Mouse (Mus musculus): ENCODE measurements around the gene Coro6. TPM values are rescaled to one million over a fixed set of nuclear protein-coding genes. Genes with fewer than 3 reads are reported as not detected.

Gene Coro6
- 10 to 100 TPM; 37.6 to 48.5 TPM for total RNA-seq (2021)
- long read RNA-seq, experiment 1, partial matches to known transcripts = 13 of 59 reads
- long read RNA-seq, experiment 1, other reads (novel, unspliced or antisense) = 46 of 59 reads
- long read RNA-seq, experiment 2, partial matches to known transcripts = 8 of 30 reads
- long read RNA-seq, experiment 2, other reads (novel, unspliced or antisense) = 22 of 30 reads

- DNase-seq (ENCODE audit: low spot score in 2 of 2) = peak; percentile 53 to 58
Observed at GRCm38 (mm10) chr11:77462283-77463100, at the start of gene Coro6. Gene Coro6, plus strand, starts transcription at chr11:77462411.

DNA sequence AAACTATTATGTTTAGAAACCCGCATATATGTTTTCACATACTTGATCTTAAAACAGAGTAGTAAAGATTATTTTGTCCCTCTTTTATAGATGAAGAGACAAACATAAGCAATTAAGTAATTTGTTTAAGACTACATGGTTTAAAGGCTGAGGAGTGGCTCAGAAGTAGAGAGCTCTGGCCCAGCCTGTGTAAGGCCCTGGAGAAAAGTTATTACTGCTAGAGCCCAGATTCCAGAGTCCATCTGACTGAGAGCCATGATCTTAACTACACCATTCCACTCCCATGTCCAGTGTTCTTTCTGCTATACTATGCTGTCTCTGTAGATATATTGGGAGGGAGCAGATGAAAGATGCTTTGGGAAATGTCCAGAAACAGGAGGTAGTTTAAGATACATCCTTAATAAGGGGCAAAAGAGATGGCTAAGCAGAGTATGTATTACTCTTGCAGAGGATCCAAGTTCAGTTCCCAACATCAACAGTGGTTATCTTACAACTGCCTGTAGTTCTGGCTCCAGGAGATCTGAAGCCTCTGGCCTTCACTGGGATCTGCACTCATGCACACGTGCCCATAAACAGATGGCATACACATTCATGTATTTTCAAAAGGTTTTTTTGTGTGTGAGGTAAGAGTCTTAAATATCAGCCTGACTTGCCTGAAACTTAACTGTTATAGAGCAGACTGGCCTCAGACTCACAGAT, 47.9 kb upstream of the Coro6 start:
- no peak for DNase-seq (ENCODE audit: low spot score in 2 of 2)

DNA sequence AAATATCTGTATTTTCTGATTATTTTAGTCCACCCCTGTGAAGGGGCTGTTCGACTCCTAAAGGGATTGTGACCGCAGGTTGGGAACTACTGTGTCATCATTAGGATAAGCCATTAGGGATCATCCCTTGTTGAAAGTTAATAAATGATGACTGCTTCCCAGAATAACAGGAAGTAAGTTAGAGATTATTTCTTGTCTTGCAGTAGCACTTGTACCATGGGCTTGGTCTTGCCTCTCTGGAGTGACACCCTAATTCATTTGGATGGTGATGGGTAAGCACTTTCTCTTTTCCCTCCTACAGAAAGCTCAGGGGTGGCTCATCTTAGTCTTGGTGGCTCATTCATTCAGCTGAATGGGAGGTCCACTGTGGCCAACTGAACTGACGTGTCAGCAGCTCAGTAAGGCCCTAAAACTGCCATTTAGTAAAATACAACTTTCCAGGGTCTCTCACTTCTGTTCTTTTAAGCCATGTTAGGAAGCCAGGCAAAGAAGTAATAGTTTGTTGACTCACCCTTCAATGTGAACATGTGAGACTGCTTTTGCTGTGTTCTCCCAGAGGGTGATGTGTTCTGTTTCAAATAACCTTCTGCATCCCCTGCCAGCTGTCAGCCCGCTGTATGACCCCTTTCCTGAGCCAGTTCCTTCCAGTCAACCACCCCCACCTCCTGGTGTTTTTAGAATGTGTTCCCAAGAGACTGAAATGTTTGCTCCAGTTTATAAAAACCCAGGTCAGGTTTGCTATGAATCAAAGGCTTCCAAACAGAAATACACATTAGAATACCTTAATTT, 45.8 kb upstream of the Coro6 start:
- DNase-seq (ENCODE audit: low spot score in 2 of 2) = no peak

DNA sequence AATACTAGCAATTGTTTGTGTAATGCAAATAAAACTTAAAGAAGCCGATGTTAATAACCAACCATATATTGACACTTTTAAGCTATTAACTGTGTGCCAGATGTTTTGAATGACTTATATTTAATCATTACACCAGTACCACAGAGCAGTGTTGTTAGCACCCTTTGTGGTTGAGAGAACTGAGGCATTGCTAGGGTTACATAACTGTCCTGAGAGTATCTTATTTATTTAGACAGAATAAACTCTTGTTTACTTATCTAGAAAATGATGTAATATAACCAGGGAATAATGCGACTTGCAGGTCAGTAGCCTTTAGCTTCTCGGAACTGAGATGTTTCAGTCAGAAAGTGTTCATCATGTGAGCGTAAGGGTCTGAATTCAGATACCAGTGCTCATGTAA, 44.2 kb upstream of the Coro6 start:
- DNase-seq (ENCODE audit: low spot score in 2 of 2) = no peak

DNA sequence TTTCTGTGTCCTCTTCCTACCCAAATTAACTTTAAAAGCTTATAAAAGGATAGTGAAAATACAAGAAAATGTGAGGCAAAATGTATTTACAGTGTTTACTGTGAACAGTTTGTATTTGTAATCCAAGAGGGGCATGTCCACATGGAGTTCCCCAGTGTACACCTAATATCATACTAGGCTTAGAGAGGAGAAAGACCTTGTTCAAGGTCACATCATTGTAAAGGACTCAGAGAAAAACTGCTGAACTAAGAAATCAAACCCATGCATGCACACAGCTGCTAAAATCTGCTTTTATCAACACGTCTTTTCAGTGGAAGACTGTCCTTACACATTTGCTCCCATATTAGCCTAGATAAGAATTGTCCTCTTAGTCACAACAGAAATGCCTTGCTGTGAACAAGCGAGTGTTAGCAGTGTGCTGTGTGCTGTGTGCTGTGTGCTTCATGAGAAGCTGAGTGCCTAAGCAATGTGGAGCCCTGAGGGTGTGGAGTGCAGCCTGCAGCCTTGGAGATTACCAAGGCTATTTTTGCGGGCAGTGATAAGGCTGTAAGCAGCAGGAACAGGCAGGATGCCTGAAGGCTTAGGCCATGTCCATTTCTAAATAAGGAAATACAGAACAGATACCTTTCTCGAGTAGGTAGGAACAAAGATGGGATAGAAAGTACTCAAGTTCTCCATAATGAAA, 38.9 kb upstream of the Coro6 start:
- no peak for DNase-seq (ENCODE audit: low spot score in 2 of 2)

- no peak for DNase-seq (ENCODE audit: low spot score in 2 of 2)
Observed at GRCm38 (mm10) chr11:77428446-77428845, 33.8 kb upstream of the Coro6 start.

DNA sequence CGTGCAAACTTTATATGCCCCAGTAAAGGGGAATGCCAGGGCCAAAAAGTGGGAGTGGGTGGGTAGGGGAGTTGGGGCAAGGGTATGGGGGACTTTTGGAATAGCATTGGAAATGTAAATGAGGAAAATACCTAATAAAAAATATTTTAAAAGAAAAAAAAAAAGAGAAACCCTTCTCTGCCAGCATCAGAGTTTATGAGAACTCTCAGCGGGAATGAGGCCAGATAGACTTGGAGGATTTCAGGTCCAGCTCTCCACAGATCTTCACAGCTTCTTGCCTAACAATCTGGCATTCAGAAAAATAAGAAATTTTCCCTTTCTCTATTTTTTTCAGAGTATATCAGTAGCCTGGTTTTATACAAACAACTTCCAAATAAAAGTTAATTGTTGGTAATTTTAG, 25.2 kb upstream of the Coro6 start:
- no peak for DNase-seq (ENCODE audit: low spot score in 2 of 2)

- DNase-seq (ENCODE audit: low spot score in 2 of 2) = no peak
Observed at GRCm38 (mm10) chr11:77440081-77440480, 22.1 kb upstream of the Coro6 start.

GRCm38 (mm10) chr11:77441020-77441419, 21.2 kb upstream of the Coro6 start:
- DNase-seq (ENCODE audit: low spot score in 2 of 2) = no peak

GRCm38 (mm10) chr11:77442186-77443170, 19.7 kb upstream of the Coro6 start:
- no peak for DNase-seq (ENCODE audit: low spot score in 2 of 2)

DNA sequence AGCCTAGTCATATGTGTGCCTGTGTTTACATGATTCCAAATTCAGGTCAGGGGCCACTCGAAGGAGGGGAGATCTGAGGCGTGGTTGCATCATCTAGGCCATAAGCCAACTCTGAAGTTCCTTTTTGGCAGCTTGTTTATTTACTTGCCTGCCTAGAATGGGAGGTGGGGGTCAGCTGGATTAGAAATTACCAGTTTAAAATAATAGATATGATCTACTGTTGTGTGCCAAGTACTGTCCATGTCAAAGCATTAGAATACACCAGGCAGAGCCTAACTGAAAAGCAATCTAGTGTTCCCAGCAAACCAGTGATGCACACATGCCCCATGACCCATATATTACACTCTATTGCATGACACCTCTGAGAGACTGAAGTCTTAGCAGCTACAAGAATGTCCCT, 17.3 kb upstream of the Coro6 start:
- no peak for DNase-seq (ENCODE audit: low spot score in 2 of 2)

DNA sequence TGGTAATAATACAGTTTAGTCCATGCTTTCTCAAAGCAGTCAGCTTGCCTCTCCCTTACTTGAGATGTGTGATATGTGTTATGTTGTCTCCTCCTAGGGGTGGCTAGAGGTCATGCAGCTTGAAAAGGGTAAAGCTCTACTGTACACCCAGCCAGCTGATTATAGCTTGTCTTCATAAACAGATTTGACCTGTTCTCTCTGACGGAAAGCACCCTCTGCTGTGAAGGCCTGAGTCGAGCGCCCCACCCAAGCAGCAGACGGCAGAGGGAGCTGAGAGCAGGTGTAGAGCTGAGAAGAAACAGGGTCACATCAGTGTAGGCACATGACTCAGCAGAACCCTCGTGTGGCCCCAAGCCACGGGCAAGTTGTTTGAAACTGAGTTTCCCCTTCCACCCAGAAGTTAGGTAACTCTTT, 15.6 kb upstream of the Coro6 start:
- DNase-seq (ENCODE audit: low spot score in 2 of 2) = no peak

GRCm38 (mm10) chr11:77449224-77449623, 13.0 kb upstream of the Coro6 start:
- no peak for DNase-seq (ENCODE audit: low spot score in 2 of 2)

DNA sequence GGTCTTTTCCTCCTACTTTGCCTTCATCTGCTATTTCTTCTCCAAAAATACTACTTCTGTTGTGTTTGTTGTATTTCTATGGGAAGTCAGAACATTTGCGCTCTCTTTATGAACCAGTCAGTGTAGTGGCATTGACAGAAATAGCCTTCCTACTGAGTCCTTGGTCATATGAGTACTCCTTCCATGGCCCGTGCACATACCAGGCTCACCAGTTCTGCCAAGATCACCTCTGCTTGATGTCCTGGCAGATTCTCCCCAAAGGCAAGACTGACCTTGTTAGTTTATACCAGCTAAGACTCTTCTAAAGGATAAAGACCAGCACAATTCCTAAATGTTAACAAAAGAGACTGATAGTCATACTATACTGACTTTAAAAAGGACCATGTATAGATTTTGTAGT, 10.5 kb upstream of the Coro6 start:
- DNase-seq (ENCODE audit: low spot score in 2 of 2) = no peak

DNA sequence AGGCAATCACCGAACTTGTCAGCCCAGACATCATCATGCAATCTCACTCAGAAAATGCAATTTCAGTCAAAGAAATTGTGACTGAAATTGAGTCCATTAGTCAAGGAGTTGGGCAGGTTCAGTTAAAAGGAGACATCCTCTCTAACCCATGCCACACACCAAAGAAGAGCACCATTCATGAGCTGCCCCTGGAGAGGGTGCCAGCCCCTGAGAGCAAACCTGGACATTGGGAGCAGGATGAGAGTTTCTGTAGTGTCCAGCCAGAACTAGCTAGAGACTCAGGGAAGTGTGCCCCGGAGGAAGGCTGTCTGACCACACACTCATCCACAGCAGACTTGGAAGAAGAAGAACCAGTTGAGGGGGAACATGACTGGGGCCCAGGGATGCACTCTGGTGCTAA, 8.8 kb upstream of the Coro6 start:
- DNase-seq (ENCODE audit: low spot score in 2 of 2) = no peak

- no peak for DNase-seq (ENCODE audit: low spot score in 2 of 2)
Observed at GRCm38 (mm10) chr11:77455770-77456510, 6.3 kb upstream of the Coro6 start.

GRCm38 (mm10) chr11:77456866-77457265, 5.3 kb upstream of the Coro6 start:
- DNase-seq (ENCODE audit: low spot score in 2 of 2) = no peak

- no peak for DNase-seq (ENCODE audit: low spot score in 2 of 2)
Observed at GRCm38 (mm10) chr11:77461856-77462255, 355 bp upstream of the Coro6 start.

DNA sequence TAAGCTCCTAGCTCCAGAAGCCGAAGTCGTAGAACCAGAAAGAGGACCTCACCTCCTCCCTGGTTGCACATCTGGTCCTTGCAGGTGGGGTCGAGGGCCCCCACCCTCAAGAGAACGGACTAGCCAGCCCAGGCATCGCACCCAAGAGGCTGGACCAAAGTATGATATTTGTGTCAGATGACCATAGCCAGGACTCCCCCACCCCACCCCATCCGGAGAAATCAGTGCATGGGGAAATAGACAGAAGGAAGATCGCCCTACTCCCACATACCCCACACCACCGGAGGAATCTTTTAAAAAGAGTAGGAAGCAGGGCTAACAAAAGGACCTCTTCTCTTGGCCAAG, 862 bp downstream of the Coro6 start:
- no peak for DNase-seq (ENCODE audit: low spot score in 2 of 2)
